13 mouse cellular contexts compared by ENCODE assay signal in the genomic region with DNA sequence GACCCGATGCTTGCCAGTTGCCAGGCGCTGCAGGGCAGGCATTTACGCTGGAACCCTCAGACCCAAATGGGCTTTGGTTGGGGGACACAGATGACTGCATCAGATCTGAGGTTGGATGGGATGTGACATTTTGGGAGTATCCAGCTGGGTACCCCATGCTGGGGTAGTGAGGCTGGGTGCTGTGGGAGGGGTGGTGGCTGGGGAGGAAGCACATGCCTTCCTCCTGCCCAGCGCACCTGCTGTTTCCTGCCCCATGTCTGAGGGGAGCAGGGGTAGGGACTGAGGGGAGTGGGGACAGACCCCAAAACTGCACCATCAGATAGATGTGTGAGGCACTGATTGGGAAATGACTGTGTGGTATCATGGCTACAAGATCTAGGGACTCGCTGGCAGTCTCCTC. TPM values are rescaled to one million over a fixed set of nuclear protein-coding genes. Genes with fewer than 3 reads are reported as not detected.
DNase-seq lines count a peak whose midpoint lies in the region; ATAC-seq and TF ChIP-seq lines count a peak whose summit lies in the region.
"Had no signal": no experiment of that assay in that cellular context is flagged by ENCODE, and none has a peak within 500 bp of the region (broad histone marks: within the 10 kb centered on the region; RNA-seq: fewer than 3 reads in every experiment).

No protein-coding gene starts in this region.

- peak overlapping the region; percentile 8; the same call in 1 of the 2 replicates for H3K27ac ChIP-seq in hindbrain, embryonic 10.5 days
- H3K27ac ChIP-seq in hindbrain, embryonic 14.5 days, result no peak overlapping the region
- peak overlapping the region; percentile 50 for H3K27ac ChIP-seq in hindbrain, embryonic 13.5 days
- no peak overlapping the region for H3K27ac ChIP-seq in small intestine, adult 2 months (ENCODE audit: insufficient read depth, low read depth, low read length)
- H3K27ac ChIP-seq: liver, embryonic 15.5 days; neural tube, embryonic 12.5 days had no signal

- H3K4me2 ChIP-seq in hindbrain, embryonic 14.5 days (replicated peaks), result no peak overlapping the region
- H3K4me2 ChIP-seq in hindbrain, embryonic 13.5 days, result no peak overlapping the region
- H3K4me2 ChIP-seq: liver, embryonic 15.5 days; neural tube, embryonic 12.5 days had no signal

- WGBS in hindbrain, embryonic 10.5 days, result 51% methylated on average over 5 of the region's 5 CpGs
- 38% methylated on average over 5 of the region's 5 CpGs for WGBS in hindbrain, embryonic 14.5 days
- WGBS in hindbrain, embryonic 13.5 days, result 59% methylated on average over 5 of the region's 5 CpGs
- WGBS in small intestine, adult 2 months, result 80% methylated on average over 5 of the region's 5 CpGs

- H3K9ac ChIP-seq in hindbrain, embryonic 14.5 days, result no peak overlapping the region
- H3K9ac ChIP-seq in hindbrain, embryonic 13.5 days, result peak overlapping the region; percentile 60
- H3K9ac ChIP-seq: liver, embryonic 15.5 days; neural tube, embryonic 12.5 days had no signal

- 0 out of 2 replicates have a peak, but pooled peaks have one; percentile 18 for TF ChIP-seq POLR2A in small intestine, adult 2 months (IDR thresholded peaks at IDR 0.05; ENCODE audit: low read depth, low read length)

- no peaks in the 10 kb centered on the region for H3K9me3 ChIP-seq in hindbrain, embryonic 10.5 days
- no peaks in the 10 kb centered on the region for H3K9me3 ChIP-seq in hindbrain, embryonic 14.5 days (ENCODE audit: control insufficient read depth, low read length)
- H3K9me3 ChIP-seq in hindbrain, embryonic 13.5 days, result no peaks in the 10 kb centered on the region
- H3K9me3 ChIP-seq: liver, embryonic 15.5 days; neural tube, embryonic 12.5 days had no signal

- no peak for ATAC-seq in hindbrain, embryonic 14.5 days (ENCODE audit: low FRiP score)
- ATAC-seq in hindbrain, embryonic 13.5 days (ENCODE audit: low FRiP score), result no peak
- ATAC-seq: CD4-positive, CD25-positive, alpha-beta regulatory T cell, adult 4 months; intestine, embryonic 16.5 days had no signal

- H3K27me3 ChIP-seq in hindbrain, embryonic 10.5 days (ENCODE audit: insufficient read depth, poor library complexity, severe bottlenecking), result peaks cover 53% of the 10 kb centered on the region
- H3K27me3 ChIP-seq in hindbrain, embryonic 14.5 days (ENCODE audit: control insufficient read depth, insufficient read depth, low read length), result no peaks in the 10 kb centered on the region
- 0 out of 2 replicates have a peak, but pooled peaks cover 5% of the 10 kb centered on the region for H3K27me3 ChIP-seq in hindbrain, embryonic 13.5 days
- H3K27me3 ChIP-seq in small intestine, adult 2 months (ENCODE audit: control insufficient read depth, insufficient read depth, low read length), result no peaks in the 10 kb centered on the region
- H3K27me3 ChIP-seq: neural tube, embryonic 12.5 days had no signal

- DNase-seq in hindbrain, embryonic 10.5 days (ENCODE audit: low spot score), result no peak
- no peak for DNase-seq in hindbrain, embryonic 14.5 days (ENCODE audit: low spot score)
- peak; percentile 59 for DNase-seq in thymus, postnatal 14 days
- DNase-seq in thymus, postnatal 0 days (ENCODE audit: low spot score), result no peak
- DNase-seq in left cerebral cortex, adult 8-10 months (ENCODE audit: low spot score in 2 of 2), result no peak
- DNase-seq: gastrocnemius, postnatal 36 days; kidney, postnatal 4 days had no signal

- H3K4me3 ChIP-seq in hindbrain, embryonic 10.5 days, result no peak overlapping the region
- no peak overlapping the region for H3K4me3 ChIP-seq in hindbrain, embryonic 14.5 days (replicated peaks; ENCODE audit: low read length)
- H3K4me3 ChIP-seq in hindbrain, embryonic 13.5 days, result no peak overlapping the region
- no peak overlapping the region for H3K4me3 ChIP-seq in small intestine, adult 2 months (ENCODE audit: low read depth, low read length)
- H3K4me3 ChIP-seq: liver, embryonic 15.5 days; neural tube, embryonic 12.5 days had no signal

- H3K36me3 ChIP-seq in hindbrain, embryonic 10.5 days, result peaks cover 11% of the 10 kb centered on the region
- peaks cover 35% of the 10 kb centered on the region for H3K36me3 ChIP-seq in hindbrain, embryonic 14.5 days (replicated peaks; ENCODE audit: control insufficient read depth, insufficient read depth)
- peaks cover 25% of the 10 kb centered on the region for H3K36me3 ChIP-seq in hindbrain, embryonic 13.5 days
- peaks cover 32% of the 10 kb centered on the region for H3K36me3 ChIP-seq in small intestine, adult 2 months (ENCODE audit: control insufficient read depth, insufficient read depth, low read length)

- TF ChIP-seq CTCF in small intestine, adult 2 months (IDR thresholded peaks at IDR 0.05; ENCODE audit: extremely low read depth, insufficient read length, insufficient replicate concordance, low read depth, low read length), result no peak

- H3K4me1 ChIP-seq in hindbrain, embryonic 10.5 days (replicated peaks), result peaks cover 72% of the 10 kb centered on the region
- peaks cover 10% of the 10 kb centered on the region for H3K4me1 ChIP-seq in hindbrain, embryonic 14.5 days (replicated peaks; ENCODE audit: control insufficient read depth, insufficient read depth, low read length)
- peaks cover 69% of the 10 kb centered on the region for H3K4me1 ChIP-seq in hindbrain, embryonic 13.5 days (replicated peaks)
- H3K4me1 ChIP-seq in small intestine, adult 2 months (ENCODE audit: control insufficient read depth, insufficient read depth, insufficient read length, low read length), result peaks cover 11% of the 10 kb centered on the region

RNA-seq across cellular contexts. Expression of a gene that starts 3.9 kb away (rescaled TPM):
- 2.7 and 3.0 TPM in 2 replicates for polyA plus RNA-seq in hindbrain, embryonic 10.5 days (2016; fragmentation: Nextera tagmentation; extraction: Ambion mirVana)
- polyA plus RNA-seq in hindbrain, embryonic 14.5 days (2014; fragmentation: Nextera tagmentation; extraction: Ambion mirVana), result 0.84 and 1.3 TPM in 2 replicates
- 12.5 and 14.0 TPM in 2 replicates for polyA plus RNA-seq in thymus, postnatal 0 days (2015; fragmentation: Nextera tagmentation; extraction: Ambion mirVana)
- polyA plus RNA-seq in hindbrain, embryonic 13.5 days (2015; fragmentation: Nextera tagmentation; extraction: Ambion mirVana), result 1.8 TPM in 2 replicates
- 2,702 and 6,898 TPM in 2 replicates for polyA plus RNA-seq in small intestine, adult 2 months (2012; rRNA removed)
- total RNA-seq in left cerebral cortex, adult 8-10 months (2022), result 1 to 10 TPM in 2 of 4 experiments, under 1 TPM in 2; 0.50 to 1.6 (median 0.84) TPM

RNA-seq across cellular contexts. Expression of a gene that starts 7.9 kb away (rescaled TPM):
- polyA plus RNA-seq in hindbrain, embryonic 10.5 days (2016; fragmentation: Nextera tagmentation; extraction: Ambion mirVana), result 1.0 and 2.5 TPM in 2 replicates
- 1.9 and 2.2 TPM in 2 replicates for polyA plus RNA-seq in hindbrain, embryonic 14.5 days (2014; fragmentation: Nextera tagmentation; extraction: Ambion mirVana)
- 0.72 and 1.5 TPM in 2 replicates for polyA plus RNA-seq in thymus, postnatal 0 days (2015; fragmentation: Nextera tagmentation; extraction: Ambion mirVana)
- polyA plus RNA-seq in hindbrain, embryonic 13.5 days (2015; fragmentation: Nextera tagmentation; extraction: Ambion mirVana), result 2.0 and 2.3 TPM in 2 replicates
- 2.9 and 5.0 TPM in 2 replicates for polyA plus RNA-seq in small intestine, adult 2 months (2012; rRNA removed)
- 1 to 10 TPM; 2.5 to 3.3 (median 2.6) TPM for total RNA-seq in left cerebral cortex, adult 8-10 months (2022)
- polyA plus RNA-seq: liver, embryonic 15.5 days had no signal

RNA-seq across cellular contexts. Expression of a gene that starts 12.5 kb away (rescaled TPM):
- polyA plus RNA-seq in hindbrain, embryonic 10.5 days (2016; fragmentation: Nextera tagmentation; extraction: Ambion mirVana), result 4.0 and 4.8 TPM in 2 replicates
- polyA plus RNA-seq in hindbrain, embryonic 14.5 days (2014; fragmentation: Nextera tagmentation; extraction: Ambion mirVana), result 5.5 and 5.7 TPM in 2 replicates
- polyA plus RNA-seq in thymus, postnatal 0 days (2015; fragmentation: Nextera tagmentation; extraction: Ambion mirVana), result 2.3 TPM in 2 replicates
- 6.5 and 8.1 TPM in 2 replicates for polyA plus RNA-seq in hindbrain, embryonic 13.5 days (2015; fragmentation: Nextera tagmentation; extraction: Ambion mirVana)
- polyA plus RNA-seq in small intestine, adult 2 months (2012; rRNA removed), result 1.8 and 4.8 TPM in 2 replicates
- 1 to 10 TPM; 2.0 to 5.2 (median 4.0) TPM for total RNA-seq in left cerebral cortex, adult 8-10 months (2022)

RNA-seq across cellular contexts. Expression of a gene that starts 12.5 kb away (rescaled TPM):
- polyA plus RNA-seq in hindbrain, embryonic 10.5 days (2016; fragmentation: Nextera tagmentation; extraction: Ambion mirVana), result 95.8 and 98.2 TPM in 2 replicates
- 68.9 TPM in 2 replicates for polyA plus RNA-seq in hindbrain, embryonic 14.5 days (2014; fragmentation: Nextera tagmentation; extraction: Ambion mirVana)
- polyA plus RNA-seq in thymus, postnatal 0 days (2015; fragmentation: Nextera tagmentation; extraction: Ambion mirVana), result 71.3 and 78.7 TPM in 2 replicates
- 72.1 and 74.8 TPM in 2 replicates for polyA plus RNA-seq in hindbrain, embryonic 13.5 days (2015; fragmentation: Nextera tagmentation; extraction: Ambion mirVana)
- 86.8 and 113 TPM in 2 replicates for polyA plus RNA-seq in small intestine, adult 2 months (2012; rRNA removed)
- total RNA-seq in left cerebral cortex, adult 8-10 months (2022), result 10 to 100 TPM; 81.4 to 89.7 (median 85.5) TPM

RNA-seq across cellular contexts. Expression of a gene that starts 18.4 kb away (rescaled TPM):
- 138 and 143 TPM in 2 replicates for polyA plus RNA-seq in hindbrain, embryonic 10.5 days (2016; fragmentation: Nextera tagmentation; extraction: Ambion mirVana)
- 119 and 125 TPM in 2 replicates for polyA plus RNA-seq in hindbrain, embryonic 14.5 days (2014; fragmentation: Nextera tagmentation; extraction: Ambion mirVana)
- polyA plus RNA-seq in thymus, postnatal 0 days (2015; fragmentation: Nextera tagmentation; extraction: Ambion mirVana), result 87.1 and 96.9 TPM in 2 replicates
- polyA plus RNA-seq in hindbrain, embryonic 13.5 days (2015; fragmentation: Nextera tagmentation; extraction: Ambion mirVana), result 121 and 126 TPM in 2 replicates
- polyA plus RNA-seq in small intestine, adult 2 months (2012; rRNA removed), result 70.5 and 132 TPM in 2 replicates
- 10 to 100 TPM; 66.8 to 73.4 (median 70.6) TPM for total RNA-seq in left cerebral cortex, adult 8-10 months (2022)

Comparison
In these comparisons a context has a peak if more than half of its experiments do, and no peak if none do; other contexts are left out.
1. H3K27ac ChIP-seq: peak in hindbrain, embryonic 10.5 days (single experiment) and hindbrain, embryonic 13.5 days (single experiment); none in hindbrain, embryonic 14.5 days (single experiment) and small intestine, adult 2 months (single experiment).
2. RNA of a gene that starts 3.9 kb away (polyA plus RNA-seq): 2,702 to 6,898 TPM in small intestine, adult 2 months; 12.5 to 14.0 TPM in thymus, postnatal 0 days, 2.7 to 3.0 TPM in hindbrain, embryonic 10.5 days, 1.8 TPM in hindbrain, embryonic 13.5 days and 0.84 to 1.3 TPM in hindbrain, embryonic 14.5 days; every median in the first group is over 100 times any median in the second.